Mouse (Mus musculus) right cerebral cortex, postnatal 25 days (tissue): ENCODE data around the gene Slu7.
A peak's percentile ranks its signal among the peaks of the same experiment; 100 is the strongest.

Experiments
- DNase-seq: peaks from one replicate; pipeline ENCODE4 v3.0.0; 2022

The Slu7 gene

DNA sequence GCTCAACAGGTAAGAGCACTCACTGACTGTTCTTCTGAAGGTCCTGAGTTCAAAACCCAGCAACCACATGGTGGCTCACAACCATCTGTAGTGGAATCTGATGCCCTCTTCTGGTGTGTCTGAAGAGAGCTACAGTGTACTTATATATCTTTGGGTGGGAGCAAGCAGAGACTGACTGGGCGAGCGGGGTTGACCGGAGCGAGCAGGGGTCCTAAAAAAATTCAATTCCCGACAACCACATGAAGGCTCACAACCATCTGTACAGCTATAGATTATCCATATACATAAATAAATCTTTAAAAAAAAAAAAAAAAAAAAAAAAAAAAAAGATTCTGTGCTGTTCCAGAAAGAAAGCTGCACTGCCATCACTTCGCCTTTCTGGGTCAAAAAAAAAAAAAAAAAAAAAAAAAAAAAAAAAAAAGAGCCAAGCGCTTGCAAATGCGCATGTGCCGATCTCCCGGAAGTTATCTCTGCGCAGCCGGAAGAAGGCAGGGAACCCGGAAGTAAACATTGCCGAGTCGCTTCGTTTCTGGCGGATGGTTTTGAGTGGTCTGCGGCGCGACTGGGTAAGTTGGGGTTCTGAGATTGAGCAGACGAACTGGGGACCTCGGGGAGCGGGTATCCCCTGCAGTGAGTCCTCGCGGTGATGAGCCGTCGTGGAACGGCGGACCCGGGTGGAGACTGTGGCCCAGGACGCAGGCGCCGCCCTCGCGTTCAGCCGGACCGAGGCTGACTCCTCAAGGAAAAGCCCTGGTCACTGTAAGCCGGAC, at the start of gene Slu7:
Gene Slu7 (plus strand): TSS at position 491 of the 770 bp plus-strand sequence.
- DNase-seq: peak; percentile 77

DNA sequence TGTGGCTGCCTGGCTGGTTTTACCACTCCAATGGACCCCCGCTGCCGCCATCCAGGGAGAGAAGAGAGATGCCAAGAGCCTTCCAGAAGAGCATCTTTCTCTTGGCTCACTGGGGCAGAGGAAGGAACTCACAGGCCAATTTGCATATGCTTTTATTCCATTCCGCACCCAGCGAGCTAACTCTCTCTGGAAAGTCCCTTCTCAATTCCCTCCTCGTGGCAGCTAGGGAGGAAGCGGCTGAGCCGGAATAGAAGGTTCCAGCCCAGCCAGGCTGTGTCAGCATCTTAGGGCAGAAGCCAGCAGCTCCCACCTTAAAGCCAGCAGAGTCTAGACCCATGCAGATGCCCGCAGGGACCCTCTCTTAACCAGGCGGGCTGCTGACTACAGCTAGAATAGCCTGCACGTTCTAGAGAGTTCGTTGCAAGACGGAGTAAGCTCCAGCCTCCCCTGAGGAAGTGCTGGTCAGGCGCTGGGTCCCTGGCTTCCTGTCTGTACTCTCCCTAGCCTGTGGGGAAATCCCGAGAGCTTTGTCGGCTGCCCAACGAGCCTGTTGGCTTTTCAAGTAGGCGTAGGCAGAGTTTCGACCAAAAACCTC, 48.4 kb upstream of the Slu7 start:
- DNase-seq: peak; percentile 43

DNA sequence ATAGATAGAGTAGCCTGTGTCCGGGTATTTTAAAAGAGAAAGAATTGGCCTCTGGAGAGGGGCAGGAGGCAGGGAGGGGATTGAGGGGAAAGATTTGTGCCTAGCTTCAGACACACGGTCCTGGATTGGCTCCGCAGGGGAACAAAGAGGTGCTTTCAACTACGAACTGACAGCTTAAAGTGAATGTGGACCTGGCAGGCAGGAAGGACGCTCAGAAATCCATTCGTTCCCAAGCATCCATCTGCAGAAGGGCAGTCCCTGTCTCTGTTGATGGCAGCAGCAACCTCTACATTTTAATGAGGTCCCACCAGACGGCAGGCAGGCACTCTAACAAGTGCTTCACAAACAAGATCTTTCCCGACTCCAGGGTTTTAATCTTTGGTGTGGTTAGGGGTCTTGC, 47.8 kb upstream of the Slu7 start:
- DNase-seq: peak; percentile 8

DNA sequence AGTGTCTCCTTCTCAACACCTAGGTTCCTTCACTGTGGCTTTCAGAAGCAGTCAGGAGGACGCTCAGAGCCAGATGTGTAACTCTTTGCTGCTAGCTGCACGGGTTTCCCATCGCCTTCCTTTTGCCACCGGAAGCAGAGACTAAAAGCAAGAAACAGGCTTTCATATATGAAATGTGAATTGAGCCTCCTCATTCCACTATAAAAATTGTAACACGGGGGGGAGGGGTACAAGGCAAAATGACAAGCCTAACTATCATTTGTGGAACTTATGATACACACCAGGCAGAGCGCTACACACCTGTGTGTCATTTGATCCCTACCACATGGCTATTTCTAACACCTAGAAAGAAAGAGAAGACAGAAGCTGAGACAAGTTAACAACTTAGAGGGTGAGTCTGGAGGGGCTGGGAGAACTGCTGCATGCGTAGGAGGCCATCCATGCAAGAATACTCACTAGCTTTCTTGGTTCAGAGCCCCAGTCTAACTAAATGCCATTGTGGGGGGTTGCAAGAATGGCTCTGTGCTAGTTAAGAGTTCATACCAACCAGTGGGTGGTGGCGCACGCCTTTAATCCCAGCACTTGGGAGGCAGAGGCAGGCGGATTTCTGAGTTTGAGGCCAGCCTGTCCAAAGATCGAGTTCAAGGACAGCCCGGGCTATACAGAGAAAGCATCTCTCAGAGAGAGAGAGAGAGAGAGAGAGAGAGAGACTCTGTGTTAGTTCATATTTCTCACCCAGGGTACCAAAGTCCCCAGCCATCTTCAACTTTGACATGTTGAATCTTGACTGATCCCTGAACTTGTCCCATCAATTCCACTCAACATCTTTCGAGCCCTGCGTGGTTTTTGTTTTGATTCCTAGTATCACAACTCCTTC, 46.3 kb upstream of the Slu7 start:
- DNase-seq: no peak

DNA sequence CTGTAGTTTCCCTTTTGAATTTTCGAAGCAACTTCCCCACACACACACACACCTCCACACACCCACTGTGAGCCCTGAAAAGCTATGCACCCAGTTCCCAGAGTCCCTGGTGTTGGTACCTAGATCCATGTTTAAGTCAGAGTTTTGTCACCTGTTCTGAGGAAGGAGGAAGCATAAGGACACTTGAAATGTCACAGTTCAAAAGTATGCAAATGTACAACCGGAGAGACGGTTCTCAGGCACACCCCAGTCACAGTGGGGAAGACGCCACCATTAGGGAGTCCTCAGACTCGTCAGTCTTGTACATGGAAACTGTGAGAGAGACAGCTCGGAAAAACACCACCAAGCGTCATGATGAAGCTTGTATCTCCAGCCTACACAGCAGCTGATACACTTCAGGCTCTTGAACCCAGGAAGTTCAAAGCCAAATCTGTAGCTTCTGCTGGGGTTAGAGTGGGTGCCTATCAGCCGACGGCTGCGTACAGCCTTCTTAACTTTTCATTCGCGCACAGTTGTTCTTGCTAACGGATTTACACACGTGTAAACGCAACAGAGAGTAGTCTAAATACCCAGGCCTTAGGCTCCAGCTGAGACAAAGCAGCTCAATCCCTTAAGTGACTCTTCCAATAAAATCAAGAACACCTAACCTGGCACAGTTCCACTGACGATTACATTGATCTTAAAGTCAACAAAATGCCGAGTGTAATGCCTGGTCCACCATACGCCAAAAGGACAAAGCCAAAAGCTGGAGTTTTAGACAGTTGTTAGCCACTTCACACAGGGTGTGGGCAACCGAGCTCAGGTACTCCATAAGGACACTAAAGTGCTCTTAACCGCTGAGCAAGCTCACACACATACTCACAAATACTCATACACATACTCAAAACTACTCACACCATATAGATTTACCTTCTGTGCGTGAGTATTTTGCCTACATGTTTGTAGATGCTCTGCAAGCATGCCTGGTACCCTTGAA, 45.1 kb upstream of the Slu7 start:
- no peak for DNase-seq

DNA sequence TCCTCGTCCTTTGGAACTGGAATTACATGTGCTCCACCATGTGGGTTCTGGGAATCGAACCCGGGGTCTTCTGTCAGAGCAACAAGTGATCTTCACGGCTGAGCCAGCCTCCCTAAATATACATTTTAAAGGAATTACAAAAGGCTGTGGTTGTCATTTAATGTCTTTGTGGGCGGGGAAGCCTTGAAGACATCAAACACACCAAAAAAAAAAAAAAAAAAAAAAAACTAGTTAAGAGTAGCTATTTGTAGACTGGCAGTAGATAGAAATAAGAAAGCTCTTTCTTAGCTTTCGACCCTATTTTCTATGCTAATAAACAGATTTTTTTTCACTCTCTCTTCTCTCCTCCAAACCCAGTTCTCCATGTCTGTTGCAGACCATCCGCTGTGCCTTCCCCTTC, 44.4 kb upstream of the Slu7 start:
- DNase-seq: no peak

DNA sequence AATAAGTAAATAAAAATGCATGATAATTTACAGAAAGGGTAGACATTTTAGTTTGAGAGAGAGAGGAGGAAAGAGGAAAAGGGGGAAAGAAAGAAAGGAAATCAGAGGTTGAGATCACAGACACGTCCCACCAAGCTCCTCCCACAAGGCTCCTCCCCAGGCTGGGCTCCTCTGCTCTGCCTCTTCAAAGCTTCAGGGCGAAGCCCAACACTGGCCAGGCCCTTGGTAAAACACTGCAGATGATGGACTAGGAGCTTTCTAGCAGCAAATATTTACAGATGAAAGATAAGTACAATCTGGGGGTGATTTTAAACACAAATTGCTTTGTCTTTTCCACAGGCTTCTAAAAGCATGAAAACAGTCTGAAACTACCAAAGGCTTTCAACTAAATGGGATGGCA, 40.8 kb upstream of the Slu7 start:
- no peak for DNase-seq

DNA sequence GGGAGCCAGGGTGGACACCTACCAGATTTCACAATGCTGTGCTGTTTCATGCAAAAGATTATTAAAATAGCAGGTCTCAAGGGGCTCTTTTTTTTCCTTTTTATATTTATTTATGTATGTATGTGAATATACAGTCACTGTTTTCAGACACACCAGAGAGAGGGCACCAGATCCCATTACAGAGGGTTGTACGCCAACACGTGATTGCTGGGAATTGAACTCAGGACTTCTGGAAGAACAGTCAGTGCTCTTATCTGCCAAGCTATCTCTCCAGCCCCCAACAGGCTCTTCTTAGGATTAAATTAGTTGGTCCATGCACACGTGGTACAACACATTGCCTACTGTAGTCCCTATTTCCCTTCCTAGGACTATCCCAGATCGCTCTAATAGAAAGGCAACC, 40.2 kb upstream of the Slu7 start:
- no peak for DNase-seq

DNA sequence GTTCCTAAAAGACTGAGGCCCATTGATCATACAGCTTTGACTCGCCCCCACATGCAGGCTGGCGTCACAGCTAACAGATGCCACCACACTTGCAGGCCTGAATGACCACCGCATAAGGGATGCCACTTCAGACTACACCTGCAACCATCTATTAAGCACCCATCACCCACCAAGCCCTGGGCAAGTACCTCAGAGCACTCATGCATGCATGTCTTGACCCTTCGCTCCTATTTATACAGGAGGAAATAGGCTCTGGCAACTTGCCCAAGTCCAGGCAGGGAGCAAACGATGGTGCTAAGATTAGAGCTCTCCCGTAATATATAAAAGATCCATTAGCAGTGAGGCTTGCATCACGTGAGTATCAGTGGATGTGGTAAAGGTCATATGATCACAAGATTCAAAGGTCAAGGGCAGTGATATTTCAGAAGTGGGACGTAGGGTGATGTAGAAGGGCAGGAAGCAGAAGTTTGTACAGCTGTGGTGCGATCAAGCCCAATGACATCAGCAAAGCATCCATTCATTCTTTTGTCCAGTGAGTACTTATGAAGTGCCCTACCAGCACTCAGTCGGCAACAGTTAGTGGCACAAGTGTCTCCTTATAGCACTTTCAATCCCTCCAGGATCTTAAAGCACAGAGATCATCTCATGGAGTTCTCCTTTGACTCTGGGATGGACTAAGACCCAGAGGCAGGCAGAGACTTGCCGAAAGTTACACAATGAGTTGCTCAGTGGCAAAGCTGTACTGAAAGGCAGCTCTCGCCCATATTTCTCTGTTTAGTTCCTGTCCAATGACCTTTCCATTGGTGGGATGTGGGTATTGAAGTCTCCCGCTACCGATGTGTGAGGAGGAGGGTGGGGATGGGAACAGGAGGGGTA, 38.2 kb upstream of the Slu7 start:
- no peak for DNase-seq

DNA sequence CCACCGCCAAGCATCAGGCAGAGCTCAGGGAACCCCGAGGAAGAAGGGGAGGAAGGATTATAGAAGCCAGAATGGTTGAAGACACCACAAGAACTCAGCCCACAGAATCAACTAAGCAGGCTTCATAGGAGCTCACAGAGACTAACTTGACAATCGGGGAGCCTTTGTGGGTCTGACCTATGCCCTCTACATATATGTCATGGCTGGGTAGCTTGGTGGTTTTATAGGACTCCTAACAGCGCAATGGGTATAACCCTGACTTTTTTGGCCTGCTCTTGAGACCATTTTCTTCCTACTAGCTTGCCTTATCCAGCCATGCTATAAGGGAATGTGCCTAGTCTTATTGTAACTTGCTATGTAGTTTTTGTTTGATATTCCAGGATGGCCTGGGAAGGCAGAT, 37.3 kb upstream of the Slu7 start:
- no peak for DNase-seq

DNA sequence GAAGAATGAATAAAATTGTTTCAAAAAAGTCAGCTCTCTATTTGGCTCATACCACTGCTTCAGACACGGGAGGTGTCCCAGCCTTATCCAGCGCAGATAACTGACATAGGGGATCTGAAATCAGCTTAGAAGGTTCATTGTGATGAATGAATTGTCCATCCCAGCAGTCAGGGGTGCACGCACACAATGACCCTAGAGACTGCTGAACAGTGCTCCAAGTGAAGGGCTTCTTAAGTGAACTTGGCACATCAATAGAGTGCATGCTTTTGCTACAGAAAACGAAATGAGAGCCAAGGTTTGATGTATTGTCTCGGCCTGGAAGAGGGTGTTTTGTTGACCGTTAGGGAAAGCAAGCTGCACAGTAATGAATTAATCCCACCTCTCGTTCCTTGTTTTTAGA, 36.9 kb upstream of the Slu7 start:
- DNase-seq: no peak

DNA sequence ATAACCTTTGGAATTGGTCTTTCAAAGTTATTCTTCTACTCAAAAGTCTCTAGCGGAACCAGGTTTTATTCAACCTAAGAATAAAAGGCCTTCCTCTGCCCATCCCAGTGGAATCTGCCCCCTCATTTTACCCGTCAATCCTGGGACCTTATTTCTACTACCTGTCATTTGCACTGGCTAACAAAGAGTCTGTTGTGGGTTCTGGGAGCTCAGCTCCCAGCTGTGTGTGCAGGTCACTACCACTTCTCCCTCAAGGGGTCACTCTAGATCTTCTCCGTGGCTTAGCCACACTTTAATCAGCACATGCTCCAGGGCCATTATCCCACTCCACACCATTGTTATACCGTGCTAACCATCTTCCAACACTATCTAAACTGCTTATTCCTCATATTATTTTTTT, 34.2 kb upstream of the Slu7 start:
- DNase-seq: no peak

DNA sequence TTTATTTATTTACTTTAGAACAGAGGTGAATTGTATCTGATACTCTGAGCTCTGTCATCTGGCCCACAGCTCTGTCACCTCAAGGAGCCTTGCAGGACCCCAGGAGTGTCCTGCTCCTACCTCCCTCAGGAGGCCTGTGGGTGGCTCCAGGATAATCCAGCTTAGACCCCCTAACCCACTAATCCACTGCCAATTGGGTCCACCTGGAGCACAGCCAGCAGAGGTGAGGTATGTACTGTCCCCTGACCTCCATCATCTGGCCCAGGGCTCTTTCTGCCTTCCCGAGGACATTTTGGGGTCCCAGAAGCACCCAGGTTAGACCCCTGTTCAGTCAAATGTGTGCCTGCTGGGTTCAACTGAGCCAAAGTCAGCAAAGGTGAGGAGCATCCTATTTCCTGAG, 33.4 kb upstream of the Slu7 start:
- no peak for DNase-seq

DNA sequence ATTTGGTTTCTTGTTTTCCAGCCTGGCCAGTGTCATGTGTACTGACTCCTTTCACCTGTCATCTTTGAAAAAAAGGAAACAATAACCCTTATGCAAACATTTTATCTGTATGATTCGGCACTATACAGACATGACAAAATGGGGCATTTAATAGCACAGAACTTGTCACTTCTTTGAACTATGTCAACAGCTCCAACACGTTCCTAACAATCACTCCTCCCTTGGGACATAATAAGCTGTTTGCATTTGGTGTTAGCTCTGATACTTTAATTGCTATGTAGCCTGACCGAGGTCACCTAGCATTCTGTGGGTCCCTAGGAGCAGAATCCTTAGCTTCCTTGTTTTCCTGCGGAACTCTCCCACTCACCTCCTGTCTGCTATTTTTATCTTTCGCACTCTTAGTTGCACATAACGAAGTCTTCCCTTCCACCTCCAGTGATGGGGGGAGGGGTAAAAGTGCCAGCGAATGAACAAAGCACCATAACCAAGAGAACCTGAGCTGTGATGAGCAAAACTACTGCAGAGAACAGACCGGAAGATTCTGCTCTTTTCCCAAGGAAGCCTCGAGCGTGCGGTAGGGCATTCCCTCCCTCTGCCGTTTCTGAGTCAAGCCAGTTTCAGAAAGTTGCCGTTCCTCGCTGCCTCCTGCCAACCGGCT, 29.3 kb upstream of the Slu7 start:
- DNase-seq: no peak

DNA sequence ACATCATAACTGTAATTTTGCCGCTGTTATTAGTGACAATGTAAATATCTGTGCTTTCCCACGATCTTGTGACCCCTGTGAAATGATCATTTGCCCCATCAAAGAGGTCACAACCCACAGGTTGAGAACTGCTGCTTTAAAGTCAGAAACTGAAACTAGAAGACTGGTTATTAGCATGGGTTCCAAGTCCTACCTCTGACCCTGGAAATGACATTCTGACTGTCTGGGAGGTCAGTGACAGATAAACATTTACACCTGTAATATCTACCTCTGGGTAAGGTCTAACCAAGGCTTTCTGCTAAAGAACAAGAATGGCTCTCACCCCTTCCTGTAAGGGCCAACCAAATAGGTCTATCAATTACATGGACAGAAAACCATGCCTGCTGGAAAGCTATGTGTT, 24.7 kb upstream of the Slu7 start:
- DNase-seq: no peak

DNA sequence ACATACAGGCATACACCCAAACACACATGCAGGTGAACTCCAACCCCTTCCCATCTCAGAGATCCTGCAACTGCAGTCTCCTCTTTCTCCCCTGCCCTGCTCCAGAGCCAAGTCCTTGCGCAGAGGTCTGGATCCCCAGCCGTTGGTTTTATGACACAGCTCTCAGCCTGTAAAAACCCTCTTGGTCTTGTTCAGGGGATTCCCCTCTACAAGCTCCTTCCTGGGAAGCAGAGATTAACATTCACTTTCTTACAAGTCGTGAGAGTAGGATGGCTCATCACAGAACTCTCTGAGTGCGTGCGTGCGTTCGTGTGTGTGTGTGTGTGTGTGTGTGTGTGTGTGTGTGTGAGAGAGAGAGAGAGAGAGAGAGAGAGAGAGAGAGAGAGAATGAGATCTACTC, 23.3 kb upstream of the Slu7 start:
- DNase-seq: no peak

DNA sequence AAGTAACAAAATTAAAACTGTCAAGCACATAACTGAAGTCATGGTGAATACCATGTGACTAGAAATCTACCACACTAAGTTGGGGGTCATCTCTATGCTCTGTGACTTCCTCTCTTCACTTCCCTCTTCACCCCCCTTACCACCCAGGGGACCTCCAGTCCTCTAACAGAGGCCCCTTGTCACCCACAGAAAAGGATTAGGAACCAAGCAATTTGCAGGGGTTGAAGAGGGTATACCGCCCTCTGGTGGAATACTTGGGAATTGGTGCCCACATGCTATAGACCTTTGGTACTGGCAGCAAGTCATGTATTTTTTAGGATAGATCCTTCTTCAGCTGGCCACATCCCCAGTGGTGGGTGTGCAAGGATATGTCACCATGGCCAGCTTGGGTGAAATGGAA, 22.1 kb upstream of the Slu7 start:
- peak; percentile 30 for DNase-seq

DNA sequence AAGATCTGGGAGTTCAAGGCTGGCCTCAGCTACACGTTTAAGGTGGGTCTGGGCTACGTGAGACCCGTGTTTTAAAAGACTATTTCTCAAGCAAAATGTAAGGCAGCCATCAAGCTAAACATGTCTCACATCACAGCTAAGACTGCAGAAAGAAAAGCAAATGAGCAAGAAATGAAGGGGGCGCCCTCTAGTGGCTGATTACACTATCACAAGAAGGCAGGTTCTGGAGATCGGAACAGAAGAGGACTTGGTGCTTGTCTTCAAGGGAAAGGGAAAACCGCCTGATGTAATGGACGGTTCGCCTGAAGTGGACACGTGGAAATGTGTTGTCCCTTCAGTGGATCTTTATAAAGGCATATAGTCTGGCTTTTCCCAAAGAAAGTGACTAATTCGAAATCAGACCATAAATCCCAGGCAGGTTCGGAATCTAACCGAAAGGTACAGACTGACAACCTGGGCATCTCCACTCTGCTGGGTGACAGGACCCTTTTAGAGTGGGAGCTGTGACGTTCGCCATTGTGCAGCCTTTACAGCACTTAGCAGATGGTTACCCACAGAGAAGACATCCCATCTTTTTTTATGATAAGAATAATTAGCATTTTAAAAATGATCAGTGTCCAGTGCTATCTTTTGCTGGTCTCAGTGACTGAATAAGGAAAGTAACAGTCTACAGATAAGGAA, 20.6 kb upstream of the Slu7 start:
- peak; percentile 75 for DNase-seq

DNA sequence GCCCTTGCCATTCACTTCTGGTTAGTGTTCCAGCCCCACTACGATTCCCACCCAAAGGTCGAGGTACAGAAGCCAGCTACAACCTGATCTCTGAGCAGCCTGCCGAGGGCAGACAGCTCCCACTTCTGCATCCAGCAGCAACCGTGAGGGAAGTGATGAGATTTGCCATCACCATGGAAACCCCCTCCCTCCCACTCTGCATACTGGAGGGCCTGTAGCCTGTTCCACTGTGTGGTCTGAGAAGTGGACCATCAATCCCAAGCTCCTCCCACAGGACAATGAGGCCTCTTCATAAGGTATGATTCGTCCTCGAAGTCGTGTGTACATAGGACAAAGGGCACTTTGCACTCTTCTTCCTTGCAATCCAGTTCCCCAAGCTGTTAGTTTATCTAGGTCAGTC, 16.3 kb upstream of the Slu7 start:
- peak; percentile 10 for DNase-seq

DNA sequence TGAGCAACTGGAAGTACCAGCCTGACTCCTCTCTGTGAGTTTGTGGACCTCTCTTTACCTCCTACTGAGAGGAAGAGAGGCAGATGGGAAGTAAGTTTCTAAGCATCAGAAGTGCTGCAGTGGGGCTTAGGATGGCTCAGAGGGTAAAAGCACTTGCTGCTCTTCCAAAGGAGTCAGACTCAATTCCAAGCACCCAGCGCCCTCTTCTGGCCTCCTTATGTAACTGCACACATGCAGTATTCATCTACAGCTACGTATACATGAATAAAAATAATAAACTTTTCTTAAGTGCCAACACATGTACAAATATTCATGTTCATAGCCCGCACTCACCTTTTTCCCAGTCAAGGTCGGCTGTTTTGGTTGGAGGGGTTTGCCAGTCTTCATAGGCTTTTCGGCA, 9.2 kb upstream of the Slu7 start:
- DNase-seq: no peak
